Mouse (Mus musculus) midbrain, embryonic 16.5 days (tissue): Measurements from ENCODE around the gene Wdr45. TPM values are rescaled to one million over a fixed set of nuclear protein-coding genes. Genes with fewer than 3 reads are reported as not detected.
"Not testable (repeated sequence)": the region's sequence is repeated elsewhere in the genome, so short reads cannot be mapped to it uniquely, and the experiment has no call there.

Experiments used
- ATAC-seq: fragments of 200-750 bp; cut with Nextera tagmentation; 2 replicates; pipeline ENCODE4 v1.8.0; 2017; ENCODE audit warnings: moderate TSS enrichment
- H3K27ac ChIP-seq: fragments of 300-500 bp; sonication (generic); 2 replicates; pipeline ENCODE4 v1.5.1; 2014; ENCODE audit warnings: mild to moderate bottlenecking, low read length, mixed read lengths
- H3K27me3 ChIP-seq: fragments of 300-500 bp; sonication (generic); 2 replicates; pipeline ENCODE4 v1.6.1; 2014; ENCODE audit warnings: low read depth, low read length, mixed read lengths; ENCODE audit not compliant: control insufficient read depth, insufficient read depth
- H3K36me3 ChIP-seq: fragments of 300-500 bp; sonication (generic); 2 replicates; pipeline ENCODE4 v1.6.1; 2014; ENCODE audit warnings: mild to moderate bottlenecking, low read length, moderate library complexity, mixed read lengths; ENCODE audit not compliant: control insufficient read depth, insufficient read depth
- H3K4me1 ChIP-seq: fragments of 300-500 bp; sonication (generic); 2 replicates; pipeline ENCODE4 v1.6.1; 2014; ENCODE audit warnings: mild to moderate bottlenecking, low read length, mixed read lengths; ENCODE audit not compliant: control insufficient read depth, insufficient read depth
- H3K4me2 ChIP-seq: fragments of 300-500 bp; sonication (generic); 2 replicates; pipeline ENCODE4 v1.6.1; 2014; ENCODE audit warnings: mild to moderate bottlenecking, low read length, mixed read lengths
- H3K4me3 ChIP-seq: fragments of 300-500 bp; sonication (generic); 2 replicates; pipeline ENCODE4 v1.5.1; 2014; ENCODE audit warnings: low read depth, mild to moderate bottlenecking, low read length, moderate library complexity, mixed read lengths
- H3K9ac ChIP-seq: fragments of 300-500 bp; sonication (generic); 2 replicates; pipeline ENCODE4 v1.6.1; 2014; ENCODE audit warnings: low read depth, low read length, mixed read lengths
- H3K9me3 ChIP-seq: fragments of 300-500 bp; sonication (generic); replicated peaks from 2 replicates; pipeline ENCODE4 v1.6.1; 2014; ENCODE audit warnings: mild to moderate bottlenecking, low read length, mixed read lengths; ENCODE audit not compliant: control insufficient read depth, poor library complexity, severe bottlenecking
- WGBS: fragments of 180-500 bp; shearing (Covaris S2); extraction: QIAGEN DNeasy Blood & Tissue Kit; methylation state at CpG from one replicate; pipeline ENCODE4 v1.1.7; 2014; 5-methylcytosine and 5-hydroxymethylcytosine counted together
- polyA plus RNA-seq: library from polyadenylated mRNA; unstranded; fragments of >200 nt; fragmentation: Nextera tagmentation; extraction: Ambion mirVana; gene quantifications from 2 replicates; pipeline ENCODE4 v1.2.1, GENCODE M21; 2015

Wdr45 gene
- polyA plus RNA-seq, result 29.9 and 30.8 TPM in 2 replicates

DNA sequence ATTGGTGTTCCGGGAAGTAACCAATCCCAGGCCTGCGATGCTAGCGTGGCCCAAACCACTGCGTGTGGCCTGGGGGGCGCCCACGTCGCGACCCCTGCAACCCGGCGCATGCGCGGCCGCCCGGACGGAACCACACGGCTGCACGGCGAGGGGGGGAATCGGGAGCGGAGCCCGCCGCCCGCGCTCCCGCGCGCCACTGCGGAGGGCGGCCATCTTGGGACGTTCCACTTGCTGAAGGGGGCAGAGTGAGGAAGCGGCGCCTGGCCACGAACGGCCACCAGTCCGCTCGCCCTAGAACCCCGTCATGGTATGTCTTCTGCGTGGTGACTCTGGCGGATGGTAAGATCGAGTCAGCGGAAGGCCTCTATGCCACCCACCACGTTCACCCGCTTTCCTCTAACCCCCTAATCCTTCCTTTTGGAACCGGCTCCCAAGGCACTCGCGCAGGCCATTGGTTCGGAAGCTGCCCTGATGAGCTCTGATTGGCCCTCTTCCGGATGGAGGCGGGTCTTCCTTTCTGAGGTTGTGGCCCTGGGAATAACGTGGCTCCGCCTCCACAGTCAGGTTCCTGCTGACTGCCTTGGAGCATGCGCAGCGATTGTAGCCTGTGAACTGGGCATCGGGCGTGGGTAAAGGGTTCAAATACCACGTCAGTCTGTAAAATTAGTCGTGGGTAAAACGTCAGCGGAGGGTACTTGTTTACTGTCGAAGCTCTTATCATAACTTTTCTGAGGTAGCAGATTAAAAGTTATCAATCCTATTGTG lies at the start of gene Wdr45:
Gene Wdr45, plus strand, starts transcription at position 199 of the 765 bp plus-strand sequence.
- 26% methylated on average over 35 of the region's 60 CpGs for WGBS
- not testable (repeated sequence) for H3K9me3 ChIP-seq, H3K9ac ChIP-seq

DNA sequence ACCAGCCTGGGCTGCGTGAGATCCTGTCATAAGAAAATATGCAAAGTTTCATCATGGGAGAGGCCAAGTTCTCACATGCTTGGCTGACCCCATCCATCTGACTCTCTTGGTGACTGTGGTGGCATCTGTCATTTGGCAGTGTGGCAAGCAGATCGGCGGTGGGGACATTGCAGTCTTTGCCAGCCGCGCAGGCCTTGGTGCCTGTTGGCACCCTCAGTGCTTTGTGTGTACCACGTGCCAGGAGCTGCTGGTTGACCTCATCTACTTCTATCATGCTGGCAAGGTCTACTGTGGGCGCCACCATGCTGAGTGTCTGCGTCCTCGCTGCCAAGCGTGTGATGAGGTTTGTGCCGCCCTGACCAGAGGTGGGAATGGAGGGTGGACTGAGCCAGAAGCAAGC lies 49.3 kb upstream of the Wdr45 start:
- ATAC-seq, result no peak

More for the DNA sequence above, at the start of gene Wdr45:
- peak; percentile 98 for ATAC-seq
- not testable (repeated sequence) for H3K27me3 ChIP-seq, H3K27ac ChIP-seq, H3K36me3 ChIP-seq, H3K4me1 ChIP-seq
- peak within 1 kb of the TSS; percentile 34 for H3K4me3 ChIP-seq
- H3K4me2 ChIP-seq, result peak within 1 kb of the TSS; percentile 43

DNA sequence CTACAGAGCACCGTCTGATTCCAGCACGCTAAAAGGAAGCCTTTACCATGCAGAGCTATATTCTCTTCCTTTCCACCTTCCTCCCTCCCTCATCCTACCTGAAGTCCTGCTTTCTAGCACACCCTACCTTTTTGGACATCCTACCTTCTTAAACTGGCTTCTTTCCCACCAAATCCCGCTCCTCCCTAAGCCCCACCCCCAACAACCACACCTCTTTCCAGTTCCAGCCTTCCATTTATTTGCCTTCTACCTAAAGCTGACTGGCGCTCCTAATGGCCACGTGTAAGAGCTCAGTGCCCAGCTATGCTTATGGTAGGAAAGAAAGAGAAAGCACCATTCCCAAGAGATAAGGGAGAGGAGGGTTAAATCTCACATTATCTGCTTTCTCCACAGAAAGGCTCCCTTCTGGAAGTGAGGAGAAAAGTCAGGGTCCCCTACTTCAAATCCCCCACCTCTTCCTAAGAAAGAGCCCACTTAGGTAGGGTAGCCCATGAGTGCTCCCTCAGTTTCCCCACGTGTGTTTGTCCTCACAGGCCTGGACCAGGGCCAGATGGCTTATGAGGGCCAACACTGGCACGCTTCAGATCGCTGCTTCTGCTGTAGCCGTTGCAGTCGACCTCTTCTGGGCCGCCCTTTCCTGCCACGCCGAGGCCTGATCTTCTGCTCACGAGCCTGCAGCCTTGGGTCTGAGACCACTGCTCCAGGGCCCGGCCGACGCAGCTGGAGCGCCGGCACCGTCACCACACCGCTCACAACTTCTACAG lies 48.2 kb upstream of the Wdr45 start:
- 76% methylated on average over 21 of the region's 21 CpGs for WGBS
- Histone ChIP-seq H3K36me3 (no peaks in the 10 kb centered on the region), H3K9ac (no peak overlapping the region), H3K27me3 (no peaks in the 10 kb centered on the region), H3K9me3 (no peaks in the 10 kb centered on the region), H3K4me3 (no peak overlapping the region), H3K4me2 (no peak overlapping the region), H3K4me1 (no peaks in the 10 kb centered on the region), H3K27ac (no peak overlapping the region)
- no peak for ATAC-seq

More for the DNA sequence above, 49.3 kb upstream of the Wdr45 start:
- no peaks in the 10 kb centered on the region for H3K9me3 ChIP-seq
- no peaks in the 10 kb centered on the region for H3K4me1 ChIP-seq
- H3K27ac ChIP-seq, result no peak overlapping the region
- H3K36me3 ChIP-seq, result no peaks in the 10 kb centered on the region
- no peak overlapping the region for H3K4me3 ChIP-seq
- 91% methylated on average over 11 of the region's 11 CpGs for WGBS
- H3K4me2 ChIP-seq, result no peak overlapping the region
- no peak overlapping the region for H3K9ac ChIP-seq
- H3K27me3 ChIP-seq, result no peaks in the 10 kb centered on the region

DNA sequence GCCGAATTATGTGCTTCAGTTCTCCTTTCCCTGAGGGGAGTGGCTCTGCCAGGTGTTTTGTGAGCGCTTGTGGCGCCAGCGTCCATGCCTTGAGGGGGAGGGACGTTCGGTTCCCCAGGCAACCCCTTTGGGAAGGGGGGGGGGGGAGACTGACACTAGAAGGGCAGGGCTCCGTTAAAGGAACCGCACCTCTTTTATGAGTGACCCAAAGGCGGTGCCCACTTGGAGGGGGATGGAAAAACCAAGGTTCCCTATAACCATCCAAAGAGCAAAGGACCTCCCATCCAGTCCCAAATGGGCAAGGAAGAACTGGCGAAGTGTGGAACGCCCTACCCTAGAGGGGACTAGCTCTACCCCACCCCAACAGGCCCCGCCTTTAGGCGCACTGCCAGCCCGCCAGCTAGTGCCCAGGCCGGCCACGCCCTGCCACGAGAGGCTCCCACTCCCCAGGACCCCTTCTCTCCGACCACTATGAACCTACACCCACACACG lies 43.7 kb upstream of the Wdr45 start:
- Histone ChIP-seq H3K36me3 (no peaks in the 10 kb centered on the region), H3K27me3 (no peaks in the 10 kb centered on the region), H3K9ac (0 out of 2 replicates have a peak overlapping the region, but pooled peaks have one; percentile 20), H3K4me2 (peak overlapping the region; percentile 53), H3K9me3 (no peaks in the 10 kb centered on the region), H3K4me1 (no peaks in the 10 kb centered on the region), H3K4me3 (peak overlapping the region; percentile 36), H3K27ac (no peak overlapping the region)
- 15% methylated on average over 13 of the region's 19 CpGs for WGBS
- ATAC-seq, result peak; percentile 62

DNA sequence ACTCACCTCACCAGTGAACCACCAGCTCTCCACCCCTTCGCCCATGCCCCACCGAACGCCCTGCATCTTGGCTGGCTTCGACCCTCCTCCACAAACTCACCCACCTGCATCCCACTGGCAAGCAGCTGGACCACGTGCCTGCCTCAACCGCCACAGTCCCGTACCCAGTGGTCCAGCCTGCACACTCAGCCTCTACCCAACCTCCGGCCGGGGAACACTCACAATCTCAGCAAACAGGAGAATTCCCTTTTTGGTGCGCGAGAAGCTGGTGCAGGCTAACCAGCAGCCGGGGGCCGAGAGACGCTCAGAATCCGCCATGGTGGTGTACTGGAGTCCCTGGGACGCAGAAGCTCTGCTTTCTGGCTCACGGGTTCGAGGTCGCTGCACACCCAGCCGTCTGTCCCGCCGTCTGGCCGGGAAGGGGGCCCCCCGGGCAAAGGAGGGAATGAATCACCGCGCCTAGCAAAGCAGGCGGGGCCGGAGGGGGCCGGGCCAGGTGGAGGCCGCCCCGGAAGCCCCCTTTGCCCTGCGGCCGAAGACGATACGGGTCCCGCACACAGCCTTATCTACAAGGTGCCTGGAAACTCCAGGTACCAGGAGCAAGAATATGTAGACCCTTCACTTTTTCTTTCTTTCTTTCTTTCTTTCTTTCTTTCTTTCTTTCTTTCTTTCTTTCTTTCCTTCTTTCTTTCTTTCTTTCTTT lies 43.1 kb upstream of the Wdr45 start, which contains the start of gene Plp2:
Gene Plp2, minus strand, starts transcription at position 470 of the 703 bp plus-strand sequence.
- Histone ChIP-seq H3K9ac (peak within 1 kb of the TSS; percentile 34; the same call in 1 of the 2 replicates), H3K36me3 (no peaks in the 10 kb centered on the region), H3K4me1 (no peaks in the 10 kb centered on the region), H3K9me3 (no peaks in the 10 kb centered on the region), H3K4me3 (peak within 1 kb of the TSS; percentile 36), H3K27me3 (no peaks in the 10 kb centered on the region), H3K27ac (no peak within 1 kb of the TSS), H3K4me2 (peak within 1 kb of the TSS; percentile 53)
- ATAC-seq, result no peak; the same call in 1 of the 2 replicates
- WGBS, result 18% methylated on average over 33 of the region's 36 CpGs

DNA sequence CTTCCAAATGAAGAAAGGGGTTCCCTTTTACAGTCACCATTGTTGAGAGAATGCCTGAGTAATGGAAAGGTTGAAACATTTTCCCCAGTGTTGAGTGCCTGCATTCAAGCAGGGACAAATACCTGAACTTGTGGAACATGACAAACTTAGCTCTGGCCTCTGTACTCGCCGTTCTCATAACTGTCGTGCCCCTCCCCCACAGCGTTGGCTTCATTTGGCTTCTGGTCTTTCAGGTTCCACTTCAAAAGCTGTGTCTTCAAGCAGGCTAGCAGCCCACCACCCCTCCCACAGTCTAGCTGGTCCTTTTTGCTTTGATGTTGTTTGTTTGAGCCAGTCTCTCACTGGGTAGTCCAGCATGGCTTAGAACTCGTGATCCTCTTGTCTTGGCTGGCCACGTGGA lies 41.4 kb upstream of the Wdr45 start:
- no peak overlapping the region for H3K27ac ChIP-seq
- H3K4me1 ChIP-seq, result no peaks in the 10 kb centered on the region
- H3K4me2 ChIP-seq, result no peak overlapping the region
- H3K4me3 ChIP-seq, result no peak overlapping the region
- no peak for ATAC-seq
- no peak overlapping the region for H3K9ac ChIP-seq
- no peaks in the 10 kb centered on the region for H3K27me3 ChIP-seq
- WGBS, result 53% methylated on average over 6 of the region's 6 CpGs
- no peaks in the 10 kb centered on the region for H3K9me3 ChIP-seq
- no peaks in the 10 kb centered on the region for H3K36me3 ChIP-seq

DNA sequence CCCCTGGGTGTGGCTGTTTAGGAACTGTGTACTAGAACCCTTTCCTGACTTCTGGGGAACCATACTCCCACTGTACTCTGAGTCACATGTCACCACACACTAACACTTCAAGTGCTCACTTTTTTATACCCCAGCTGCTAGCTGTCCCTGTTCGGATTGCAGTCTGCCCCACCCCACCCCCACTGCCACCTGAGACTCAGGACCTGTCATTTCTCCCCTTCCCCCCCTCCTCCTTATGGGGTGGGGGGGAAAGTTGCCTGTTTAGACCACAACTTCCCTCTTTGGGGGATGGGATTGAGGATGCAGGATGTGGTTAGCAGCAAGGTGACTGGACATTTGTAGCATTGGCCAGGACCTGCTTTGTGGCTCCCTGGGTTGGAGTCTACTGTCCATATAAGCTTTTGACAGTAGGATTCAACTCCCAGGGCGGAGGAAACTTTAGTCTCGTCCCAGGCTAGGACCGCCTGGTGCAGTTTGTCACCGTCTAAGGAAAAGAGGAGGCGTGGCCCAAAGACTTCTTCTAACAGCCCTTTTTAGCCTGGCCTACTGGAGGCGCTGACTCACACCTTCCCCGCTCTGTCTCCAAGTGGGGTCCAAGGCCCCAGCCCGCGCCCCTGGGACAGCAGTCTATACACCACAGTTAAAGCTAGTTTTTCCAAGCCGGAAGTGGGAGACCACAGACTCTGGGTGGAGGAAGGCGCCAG lies 40.4 kb upstream of the Wdr45 start:
- Histone ChIP-seq H3K4me2 (no peak overlapping the region; the same call in 1 of the 2 replicates), H3K9me3 (no peaks in the 10 kb centered on the region)

DNA sequence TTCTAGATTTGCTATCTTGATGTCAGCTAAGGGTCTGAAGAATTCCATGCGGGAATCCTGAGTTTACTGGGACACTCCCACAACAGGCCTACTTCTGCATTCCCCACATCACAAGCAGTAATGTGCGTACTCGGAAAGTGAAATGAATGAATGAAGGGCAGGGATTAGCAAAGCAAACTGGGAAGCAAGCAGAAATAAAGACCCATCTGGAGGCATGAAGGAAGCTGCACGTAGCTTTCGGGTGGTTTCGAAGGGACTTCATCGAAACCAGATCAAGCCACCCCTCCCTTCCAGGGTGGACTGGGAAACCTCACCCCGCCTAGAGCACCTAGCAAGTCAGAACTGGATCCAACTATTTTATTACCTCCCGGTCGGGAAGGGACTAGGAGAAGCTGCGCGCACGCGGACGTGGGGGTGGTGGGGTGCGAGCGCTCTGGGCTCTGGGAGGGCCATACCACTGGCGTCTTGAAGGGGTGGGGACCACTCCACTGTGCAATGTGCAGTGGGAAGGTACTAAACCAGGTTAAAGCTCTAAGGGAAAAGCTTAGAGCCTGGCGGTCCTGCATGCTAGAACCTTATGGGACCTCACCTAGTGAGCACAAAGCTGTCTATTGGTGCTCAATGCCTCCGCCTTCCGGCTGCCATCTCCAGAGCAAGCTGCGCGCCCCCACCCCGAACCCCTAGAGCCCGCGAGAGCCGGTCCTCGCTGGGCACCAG lies 39.7 kb upstream of the Wdr45 start:
- H3K9me3 ChIP-seq, result no peaks in the 10 kb centered on the region
- H3K4me2 ChIP-seq, result peak overlapping the region; percentile 49
- 30% methylated on average over 28 of the region's 28 CpGs for WGBS
- peak overlapping the region; percentile 44; the same call in 1 of the 2 replicates for H3K9ac ChIP-seq
- H3K27ac ChIP-seq, result no peak overlapping the region
- no peaks in the 10 kb centered on the region for H3K4me1 ChIP-seq
- ATAC-seq, result peak; percentile 26; the same call in 1 of the 2 replicates
- peak overlapping the region; percentile 27 for H3K4me3 ChIP-seq
- H3K36me3 ChIP-seq, result no peaks in the 10 kb centered on the region
- H3K27me3 ChIP-seq, result no peaks in the 10 kb centered on the region

More for the DNA sequence above, 40.4 kb upstream of the Wdr45 start:
- Histone ChIP-seq H3K4me1 (no peaks in the 10 kb centered on the region), H3K27ac (no peak overlapping the region), H3K36me3 (no peaks in the 10 kb centered on the region), H3K4me3 (no peak overlapping the region), H3K9ac (no peak overlapping the region), H3K27me3 (no peaks in the 10 kb centered on the region)
- no peak for ATAC-seq
- WGBS, result 47% methylated on average over 12 of the region's 12 CpGs
